Mouse (Mus musculus): ENCODE data around the gene Mtmr10.

Mtmr10 gene

GRCm38 (mm10) chr7:64287414-64288091 lies at the start of gene Mtmr10:
Gene Mtmr10 (plus strand): TSS chr7:64287653.
- DNase-seq (ENCODE audit: low spot score): peak; percentile 99

- DNase-seq (ENCODE audit: low spot score): no peak
Measured at GRCm38 (mm10) chr7:64237747-64238146, 49.7 kb upstream of the Mtmr10 start.

- DNase-seq (ENCODE audit: low spot score): no peak
Measured at GRCm38 (mm10) chr7:64238410-64239086, 48.9 kb upstream of the Mtmr10 start.

- no peak for DNase-seq (ENCODE audit: low spot score)
Measured at GRCm38 (mm10) chr7:64239138-64239805, 48.2 kb upstream of the Mtmr10 start.

- DNase-seq (ENCODE audit: low spot score): no peak
Measured at GRCm38 (mm10) chr7:64239806-64240315, 47.6 kb upstream of the Mtmr10 start.

GRCm38 (mm10) chr7:64242424-64242823 lies 45.0 kb upstream of the Mtmr10 start:
- no peak for DNase-seq (ENCODE audit: low spot score)

GRCm38 (mm10) chr7:64244371-64244770 lies 43.1 kb upstream of the Mtmr10 start:
- DNase-seq (ENCODE audit: low spot score): no peak

- DNase-seq (ENCODE audit: low spot score): no peak
Measured at GRCm38 (mm10) chr7:64246713-64247112, 40.7 kb upstream of the Mtmr10 start.

- DNase-seq (ENCODE audit: low spot score): no peak
Measured at GRCm38 (mm10) chr7:64248352-64248751, 39.1 kb upstream of the Mtmr10 start.

GRCm38 (mm10) chr7:64249715-64250114 lies 37.7 kb upstream of the Mtmr10 start:
- no peak for DNase-seq (ENCODE audit: low spot score)

- DNase-seq (ENCODE audit: low spot score): no peak
Measured at GRCm38 (mm10) chr7:64250417-64250816, 37.0 kb upstream of the Mtmr10 start.

- DNase-seq (ENCODE audit: low spot score): no peak
Measured at GRCm38 (mm10) chr7:64253736-64254135, 33.7 kb upstream of the Mtmr10 start.

GRCm38 (mm10) chr7:64265502-64266279 lies 21.8 kb upstream of the Mtmr10 start:
- DNase-seq (ENCODE audit: low spot score): no peak

GRCm38 (mm10) chr7:64266587-64266986 lies 20.9 kb upstream of the Mtmr10 start:
- no peak for DNase-seq (ENCODE audit: low spot score)

- no peak for DNase-seq (ENCODE audit: low spot score)
Measured at GRCm38 (mm10) chr7:64271926-64272325, 15.5 kb upstream of the Mtmr10 start.

- no peak for DNase-seq (ENCODE audit: low spot score)
Measured at GRCm38 (mm10) chr7:64275518-64275917, 11.9 kb upstream of the Mtmr10 start.

GRCm38 (mm10) chr7:64276921-64277320 lies 10.5 kb upstream of the Mtmr10 start:
- peak; percentile 15 for DNase-seq (ENCODE audit: low spot score)

- no peak for DNase-seq (ENCODE audit: low spot score)
Measured at GRCm38 (mm10) chr7:64278526-64278925, 8.9 kb upstream of the Mtmr10 start.

- DNase-seq (ENCODE audit: low spot score): no peak
Measured at GRCm38 (mm10) chr7:64279548-64279947, 7.9 kb upstream of the Mtmr10 start.

- no peak for DNase-seq (ENCODE audit: low spot score)
Measured at GRCm38 (mm10) chr7:64286566-64286965, 887 bp upstream of the Mtmr10 start.

- DNase-seq (ENCODE audit: low spot score): no peak
Measured at GRCm38 (mm10) chr7:64289416-64289815, 2.0 kb downstream of the Mtmr10 start.

GRCm38 (mm10) chr7:64290431-64290830 lies 3.0 kb downstream of the Mtmr10 start:
- no peak for DNase-seq (ENCODE audit: low spot score)

All from urinary bladder, postnatal 25 days (tissue).